Mouse (Mus musculus) MEL (cell line): ENCODE data around the gene Stx18.

Experiments
- CTCF ChIP-seq, 3 experiments: IDR thresholded peaks in 2 of 3; conservative IDR thresholded peaks in 1 of 3; 2 replicates each; pipeline ENCODE4 v1.5.1; 2011 to 2012; ENCODE audit warnings: low read length in 3 of 3, low read depth in 2 of 3, mild to moderate bottlenecking in 2 of 3, improper control_type of control experiment in 1 of 3, inconsistent platforms in 1 of 3, mixed read lengths in 1 of 3, moderate library complexity in 1 of 3; ENCODE audit not compliant: control insufficient read depth in 1 of 3, insufficient read depth in 1 of 3, poor library complexity in 1 of 3, severe bottlenecking in 1 of 3
- GATA1 ChIP-seq: IDR thresholded peaks from 2 replicates; pipeline ENCODE4 v1.6.1; 2011; ENCODE audit warnings: low read depth, low read length, improper control_type of control experiment
- KAT2A ChIP-seq: conservative IDR thresholded peaks from 2 replicates; pipeline ENCODE4 v1.6.1; 2012; ENCODE audit warnings: low read depth, low read length, improper control_type of control experiment, inconsistent platforms
- POLR2A ChIP-seq, 2 experiments: IDR thresholded peaks; 2 replicates each; pipeline ENCODE4 v1.6.1; 2011 to 2012; ENCODE audit warnings: low read length in 2 of 2, mild to moderate bottlenecking in 2 of 2, control low read depth in 1 of 2, improper control_type of control experiment in 1 of 2, low read depth in 1 of 2, moderate library complexity in 1 of 2; ENCODE audit not compliant: control insufficient read depth in 1 of 2, insufficient read depth in 1 of 2, poor library complexity in 1 of 2
- RCOR1 ChIP-seq: IDR thresholded peaks from 2 replicates; pipeline ENCODE4 v1.6.1; 2012; ENCODE audit warnings: low read depth, mild to moderate bottlenecking, inconsistent platforms, low read length, improper control_type of control experiment
- ZKSCAN1 ChIP-seq: IDR thresholded peaks from 2 replicates; pipeline ENCODE4 v1.6.1; 2012; ENCODE audit warnings: low read depth, mild to moderate bottlenecking, inconsistent platforms, low read length, improper control_type of control experiment, moderate library complexity
- ZMIZ1 ChIP-seq: IDR thresholded peaks from 2 replicates; pipeline ENCODE4 v1.6.1; 2012; ENCODE audit warnings: low read depth, mild to moderate bottlenecking, inconsistent platforms, low read length, improper control_type of control experiment, moderate library complexity

DNA sequence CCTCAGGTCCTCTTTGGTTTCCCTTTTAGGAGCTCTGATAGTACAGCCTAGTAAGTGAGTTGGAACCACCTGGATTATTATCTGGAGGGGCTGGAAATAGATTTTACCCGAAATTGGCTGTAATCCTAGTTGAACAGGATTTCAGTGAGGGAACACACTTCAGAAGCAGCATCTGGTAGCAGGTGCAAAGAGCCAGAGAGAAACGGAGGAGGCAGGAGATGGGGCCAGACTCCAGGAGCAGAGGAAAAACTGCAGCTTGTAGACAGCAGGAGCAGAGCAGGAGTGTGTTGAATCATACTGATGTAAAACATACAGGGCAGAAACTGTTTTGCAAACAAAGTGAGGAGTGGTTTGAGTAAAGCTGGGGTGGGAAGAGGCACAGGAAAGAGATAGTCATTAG is 6.4 kb downstream of the Stx18 start:
- TF ChIP-seq POLR2A (IDR thresholded peaks at IDR 0.05; ENCODE audit: control insufficient read depth in 1 of 2, insufficient read depth in 1 of 2, low read depth in 1 of 2, low read length in 2 of 2, poor library complexity in 1 of 2) (no peak), ZKSCAN1 (no peak), RCOR1 (no peak), CTCF (IDR thresholded peaks at IDR 0.05 in 2 of 3, conservative IDR thresholded peaks at IDR 0.05 in 1 of 3; ENCODE audit: control insufficient read depth in 1 of 3, insufficient read depth in 1 of 3, low read depth in 2 of 3, low read length in 3 of 3, poor library complexity in 1 of 3, severe bottlenecking in 1 of 3) (no peak), KAT2A (no peak), ZMIZ1 (no peak), GATA1 (no peak)
